Mouse (Mus musculus) splenic B cell, adult 2 months (primary cell): ENCODE results near the gene Dguok.

ENCODE experiments used
- DNase-seq: peaks from one replicate; pipeline ENCODE4 v3.0.0-alpha.2; 2011; ENCODE audit warnings: low read depth, low spot score
- H3K27me3 ChIP-seq: 2 replicates; pipeline ENCODE4 v1.6.1; 2012; ENCODE audit warnings: mild to moderate bottlenecking, low read length, moderate library complexity, mixed read lengths; ENCODE audit not compliant: control insufficient read depth, poor library complexity, insufficient read depth, severe bottlenecking
- H3K36me3 ChIP-seq: 2 replicates; pipeline ENCODE4 v1.6.1; 2012; ENCODE audit warnings: mild to moderate bottlenecking, low read length, moderate library complexity, mixed read lengths; ENCODE audit not compliant: control insufficient read depth, poor library complexity, insufficient read depth, severe bottlenecking

Dguok gene

DNA sequence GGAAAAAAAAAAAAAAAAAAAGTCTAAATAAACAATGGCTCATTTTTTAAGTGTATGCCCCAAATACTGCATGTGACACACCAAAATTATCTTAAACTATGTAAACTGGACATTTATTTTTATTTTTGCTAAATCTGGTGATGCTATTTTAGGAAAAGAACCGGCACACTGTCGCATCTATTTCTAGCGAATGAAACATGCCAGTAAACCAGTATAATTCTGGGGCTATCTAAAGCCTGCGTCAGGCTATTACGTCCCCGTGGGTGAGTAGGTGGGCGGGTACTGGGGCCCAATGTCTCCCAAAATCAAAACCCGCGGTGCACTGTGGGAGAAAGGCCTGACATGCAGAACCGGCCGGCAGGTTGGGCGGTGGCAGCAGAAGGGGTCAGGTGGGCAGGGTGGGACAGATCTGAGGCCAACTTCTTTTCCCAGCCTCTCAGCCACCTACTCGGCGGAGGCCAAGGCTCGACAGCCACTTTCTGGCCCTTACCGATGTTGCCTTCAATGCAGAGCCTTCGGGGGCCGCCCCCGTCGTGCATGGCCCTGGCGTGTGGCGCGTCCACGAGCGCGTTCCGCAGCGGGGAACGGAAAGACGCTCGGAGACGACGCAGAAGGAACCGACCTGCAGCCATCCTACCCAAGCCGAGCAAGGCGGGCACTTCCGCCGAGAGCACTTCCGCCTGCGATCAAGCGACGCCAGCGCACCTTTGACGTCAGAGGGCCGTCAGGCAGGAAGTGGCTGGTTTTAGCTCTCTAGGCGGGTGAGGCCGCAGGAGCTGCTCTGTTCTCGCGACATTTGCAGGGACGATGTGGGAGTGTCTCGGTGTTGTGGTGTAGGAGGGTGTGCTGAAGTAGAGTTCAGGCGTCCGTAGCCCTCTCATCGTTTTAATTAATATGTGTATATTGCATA lies at the start of gene Dguok:
Dguok (minus strand) TSS at position 712 of the 910 bp plus-strand sequence.
- Histone ChIP-seq H3K36me3 (no peaks in the 10 kb centered on the region), H3K27me3 (no peaks in the 10 kb centered on the region)
- DNase-seq: peak; percentile 100

DNA sequence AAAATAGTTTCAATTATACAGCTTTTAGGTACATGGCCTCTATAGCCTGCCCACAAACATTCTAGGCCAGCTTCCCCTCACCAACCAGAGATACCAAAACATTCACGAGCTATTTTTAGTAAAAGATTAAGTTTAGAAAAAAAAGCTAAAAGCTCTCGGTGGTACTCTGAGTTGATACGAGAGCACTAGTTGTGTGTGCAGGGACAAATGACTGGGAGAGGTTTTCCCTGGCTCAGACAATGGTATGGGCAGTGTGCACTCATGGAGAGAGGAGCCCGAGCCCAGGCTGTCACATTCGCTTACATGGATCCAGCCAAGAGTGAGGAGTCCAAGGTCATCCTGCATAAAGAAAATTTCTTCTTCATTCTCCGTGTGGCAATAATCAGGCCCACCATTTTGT lies 49.2 kb upstream of the Dguok start:
- no peaks in the 10 kb centered on the region for H3K27me3 ChIP-seq
- H3K36me3 ChIP-seq: no peaks in the 10 kb centered on the region; the same call in 1 of the 2 replicates
- no peak for DNase-seq

DNA sequence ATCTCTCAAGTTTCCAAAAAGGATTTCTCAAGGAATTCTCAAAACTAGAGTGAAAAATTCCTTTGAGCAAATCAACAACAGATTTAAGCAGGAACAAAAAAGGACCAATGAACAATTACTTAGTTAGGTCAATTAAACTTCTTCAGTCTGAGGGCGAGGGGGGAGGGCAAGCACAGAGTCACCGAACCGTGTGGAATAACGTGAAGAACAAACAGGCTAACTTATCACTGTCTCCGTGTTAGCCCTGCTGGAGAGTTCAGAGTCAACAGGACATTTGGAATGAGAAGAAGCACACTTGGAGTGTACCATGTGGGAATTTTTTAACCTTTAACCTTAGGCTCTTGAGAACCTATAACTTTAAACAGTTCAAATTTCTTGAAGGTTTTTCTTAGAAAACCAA lies 41.6 kb upstream of the Dguok start:
- no peak for DNase-seq
- H3K27me3 ChIP-seq: no peaks in the 10 kb centered on the region

DNA sequence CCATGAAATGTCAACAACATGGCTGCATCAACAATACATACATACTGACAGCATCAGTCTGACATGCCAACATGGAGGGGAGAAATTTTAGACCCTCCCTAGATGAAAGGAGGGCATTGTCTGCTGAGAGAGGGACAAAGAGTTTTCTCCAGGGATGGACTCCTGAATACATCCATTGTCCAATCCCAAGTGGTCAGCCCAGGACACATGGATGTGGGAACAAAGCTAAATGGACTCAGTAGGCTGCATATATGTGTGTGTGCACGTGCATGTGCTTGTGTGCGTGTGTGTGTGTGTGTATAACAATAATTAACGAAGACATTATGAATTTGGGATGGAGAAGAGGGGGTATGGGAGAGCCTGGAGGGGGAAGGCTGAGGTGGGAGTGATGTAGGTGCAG lies 39.0 kb upstream of the Dguok start:
- DNase-seq: no peak
- Histone ChIP-seq H3K27me3 (no peaks in the 10 kb centered on the region), H3K36me3 (peaks cover 4% of the 10 kb centered on the region; the same call in 1 of the 2 replicates)

More for the DNA sequence above, 41.6 kb upstream of the Dguok start:
- peaks cover 4% of the 10 kb centered on the region; the same call in 1 of the 2 replicates for H3K36me3 ChIP-seq

DNA sequence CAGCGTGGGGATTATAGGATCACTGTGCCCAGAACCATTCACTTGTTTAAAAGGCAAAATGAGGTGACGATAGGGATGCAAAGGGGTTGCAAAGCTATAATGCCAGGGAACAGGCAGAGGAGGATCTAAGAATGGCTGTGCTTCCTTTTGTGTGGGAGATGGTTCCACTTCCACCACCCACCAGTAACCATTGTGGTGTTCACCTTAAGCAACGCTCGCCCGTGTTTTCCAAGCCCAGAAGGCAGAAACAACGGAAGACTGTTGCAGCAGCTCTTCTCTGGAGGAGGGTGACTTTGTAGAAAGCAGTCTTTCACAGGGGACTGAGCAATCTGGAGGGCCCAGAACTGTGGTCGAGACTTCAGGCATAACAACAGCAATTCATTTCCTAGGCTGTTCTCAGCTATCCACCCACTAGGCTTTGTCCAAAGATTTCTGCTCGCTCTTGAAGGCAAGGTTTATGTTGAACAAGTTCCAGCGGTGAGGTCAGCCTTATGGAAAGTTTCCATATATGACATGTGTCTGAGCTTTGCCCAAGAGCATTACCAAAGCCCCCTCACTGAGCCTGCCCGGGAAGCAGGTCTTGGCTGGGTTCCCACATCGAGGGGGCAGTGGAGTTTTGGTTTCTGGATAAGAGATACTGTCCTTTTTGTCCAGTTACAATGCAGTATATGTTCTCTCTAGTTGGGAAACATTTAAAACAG lies 35.1 kb upstream of the Dguok start:
- no peak for DNase-seq
- peaks cover 1% of the 10 kb centered on the region; the same call in 1 of the 2 replicates for H3K36me3 ChIP-seq

DNA sequence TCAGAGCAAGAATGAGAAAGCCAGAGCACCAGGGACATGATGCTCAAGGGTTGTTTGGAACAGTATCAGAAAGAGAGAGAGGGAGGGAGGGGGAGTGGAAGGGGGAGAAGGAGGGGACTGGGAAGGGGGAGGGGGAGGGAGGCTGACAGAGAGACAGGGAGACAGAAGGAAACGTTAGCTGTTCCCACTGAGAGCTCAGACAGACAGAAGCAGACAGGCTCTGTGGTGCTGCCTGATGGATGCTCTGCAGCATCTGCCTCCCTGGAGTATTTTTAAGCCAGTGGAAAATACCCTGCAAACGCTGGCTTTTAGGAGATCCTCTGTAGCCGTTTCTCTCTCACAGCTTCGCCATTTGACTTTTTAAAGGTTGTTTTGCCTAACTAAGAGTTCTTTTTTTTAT lies 33.2 kb upstream of the Dguok start:
- peaks cover 1% of the 10 kb centered on the region; the same call in 1 of the 2 replicates for H3K36me3 ChIP-seq
- DNase-seq: no peak
- H3K27me3 ChIP-seq: no peaks in the 10 kb centered on the region

More for the DNA sequence above, 35.1 kb upstream of the Dguok start:
- no peaks in the 10 kb centered on the region for H3K27me3 ChIP-seq

DNA sequence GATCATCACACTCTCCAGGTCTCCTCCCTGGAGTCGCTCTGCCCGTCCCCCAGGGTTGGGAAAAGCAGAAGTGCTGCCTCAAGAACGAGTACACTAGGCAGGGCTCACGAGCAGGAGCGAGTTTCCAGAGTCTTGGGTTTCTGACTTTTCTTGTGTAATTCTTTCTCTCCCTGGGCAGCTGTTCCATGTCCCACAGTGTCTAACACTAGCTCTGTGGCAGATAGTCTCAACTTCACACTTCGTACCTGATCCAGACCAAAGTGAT lies 30.0 kb upstream of the Dguok start:
- no peaks in the 10 kb centered on the region for H3K27me3 ChIP-seq
- no peaks in the 10 kb centered on the region for H3K36me3 ChIP-seq
- DNase-seq: no peak

DNA sequence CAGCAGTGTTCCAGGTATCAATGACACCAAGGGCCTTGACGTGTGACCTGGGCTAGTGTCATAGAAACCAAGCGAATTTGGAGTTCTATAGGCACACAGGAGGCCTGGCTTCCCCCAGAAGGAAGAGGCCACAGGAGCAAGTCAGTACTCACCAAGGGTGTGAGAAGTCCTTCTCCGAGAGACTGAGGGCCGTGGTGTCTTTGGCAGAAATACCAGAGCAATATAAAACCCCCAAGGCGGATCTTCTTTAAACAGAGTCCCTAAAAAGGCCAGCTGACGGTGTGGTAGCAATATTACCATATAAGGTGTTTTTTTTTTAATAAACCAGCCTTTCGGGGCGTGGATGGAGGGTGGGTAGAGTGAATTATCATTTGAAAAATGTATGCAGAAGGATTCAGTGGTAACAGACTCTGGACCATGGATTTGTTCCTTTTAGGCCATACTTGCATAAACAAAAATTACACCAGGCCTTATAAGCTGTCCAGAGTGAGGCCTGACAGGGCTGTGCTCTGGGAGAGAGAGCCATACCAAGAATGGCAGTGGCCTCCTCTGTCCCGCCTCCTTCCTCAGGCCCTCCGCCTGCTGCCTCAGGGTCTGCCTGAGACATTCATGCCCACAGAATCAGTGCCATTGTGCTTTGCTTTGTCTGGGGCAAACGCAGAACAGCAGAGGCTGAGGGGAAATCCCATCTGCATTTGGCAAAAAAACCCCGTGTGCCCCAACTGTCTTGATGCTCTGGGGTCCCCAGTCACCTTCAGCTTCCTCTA lies 29.4 kb upstream of the Dguok start, which contains the start of gene Actg2:
Actg2 (minus strand) TSS at position 238 of the 767 bp plus-strand sequence.
- H3K27me3 ChIP-seq: no peaks in the 10 kb centered on the region
- no peaks in the 10 kb centered on the region for H3K36me3 ChIP-seq
- DNase-seq: no peak

DNA sequence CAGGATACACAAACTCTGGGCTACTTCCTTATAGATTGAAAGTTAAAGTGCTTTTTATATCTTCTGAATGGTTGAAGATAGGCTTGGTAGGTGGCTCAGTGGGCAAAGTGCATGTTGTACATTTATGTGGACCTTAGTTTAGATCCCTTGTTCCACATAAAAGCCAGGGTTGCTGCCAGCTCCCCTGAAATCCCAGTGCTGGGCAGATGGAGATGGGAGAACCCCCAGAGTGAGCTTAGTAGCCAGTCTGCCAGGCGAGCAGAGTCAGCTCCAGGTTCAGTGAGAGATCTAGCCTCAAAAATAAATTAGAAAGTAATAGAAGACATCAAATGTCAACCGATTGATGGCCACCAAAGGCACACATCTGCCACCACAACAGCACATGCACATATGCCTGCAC lies 25.8 kb upstream of the Dguok start:
- DNase-seq: no peak
- no peaks in the 10 kb centered on the region for H3K27me3 ChIP-seq

DNA sequence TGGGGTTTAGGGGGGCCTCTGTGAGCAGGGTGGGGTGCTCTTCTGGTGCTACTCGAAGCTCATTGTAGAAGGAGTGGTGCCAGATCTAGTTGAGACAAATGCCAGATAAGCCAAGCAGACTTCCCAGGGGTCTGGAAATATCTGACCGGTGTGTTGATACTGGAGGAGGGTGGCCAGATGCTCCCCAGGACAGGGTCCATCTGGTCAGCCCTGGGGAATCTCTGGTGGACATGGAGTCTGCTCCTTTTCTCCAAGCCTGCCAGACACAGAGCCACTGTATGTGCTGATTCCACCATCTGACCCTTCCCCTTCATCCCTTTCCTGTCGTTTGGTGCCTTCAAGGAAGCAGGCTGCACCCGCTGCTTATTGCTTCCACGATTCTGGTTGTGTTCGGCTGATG lies 16.4 kb upstream of the Dguok start:
- Histone ChIP-seq H3K27me3 (no peaks in the 10 kb centered on the region), H3K36me3 (no peaks in the 10 kb centered on the region)
- DNase-seq: no peak

More for the DNA sequence above, 25.8 kb upstream of the Dguok start:
- H3K36me3 ChIP-seq: no peaks in the 10 kb centered on the region

DNA sequence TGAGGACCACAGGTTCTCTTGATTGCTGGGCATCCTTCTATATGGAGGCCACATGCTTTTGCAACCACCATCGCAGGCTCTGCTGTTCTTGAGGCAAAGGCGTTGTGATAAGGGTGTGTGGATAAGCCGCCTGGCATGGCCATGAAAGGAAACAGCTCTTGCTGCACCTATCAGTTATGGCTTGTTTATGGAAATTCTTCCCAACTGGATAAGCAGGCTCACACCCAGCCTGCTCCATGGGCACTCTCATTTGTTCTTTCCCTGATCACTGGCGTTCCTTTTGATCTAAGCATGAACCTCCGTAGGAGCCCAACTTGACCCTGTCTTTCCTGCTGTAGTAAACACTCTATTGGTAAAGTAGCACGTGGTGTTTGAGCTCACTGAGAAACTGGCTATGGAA lies 15.0 kb upstream of the Dguok start:
- H3K27me3 ChIP-seq: no peaks in the 10 kb centered on the region
- DNase-seq: no peak
- no peaks in the 10 kb centered on the region for H3K36me3 ChIP-seq

DNA sequence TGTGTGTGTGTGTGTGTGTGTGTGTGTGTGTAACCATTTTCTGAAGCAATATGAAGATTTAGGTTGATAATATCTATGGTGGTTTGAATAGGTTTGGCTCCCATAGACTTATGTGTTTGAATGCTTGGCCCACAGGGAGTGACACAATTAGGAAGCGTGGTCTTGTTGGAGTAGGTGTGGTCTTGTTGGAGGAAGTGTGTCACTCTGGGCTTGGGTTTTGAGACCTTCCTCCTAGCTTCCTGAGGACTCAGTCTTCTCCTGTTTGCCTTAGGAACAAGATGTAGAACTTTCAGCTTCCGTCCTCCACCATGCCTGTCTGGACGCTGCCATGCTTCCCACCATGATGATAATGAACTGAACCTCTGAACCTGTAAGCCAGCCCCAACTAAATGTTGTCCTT lies 11.9 kb upstream of the Dguok start:
- no peak for DNase-seq
- no peaks in the 10 kb centered on the region for H3K27me3 ChIP-seq
- H3K36me3 ChIP-seq: no peaks in the 10 kb centered on the region

DNA sequence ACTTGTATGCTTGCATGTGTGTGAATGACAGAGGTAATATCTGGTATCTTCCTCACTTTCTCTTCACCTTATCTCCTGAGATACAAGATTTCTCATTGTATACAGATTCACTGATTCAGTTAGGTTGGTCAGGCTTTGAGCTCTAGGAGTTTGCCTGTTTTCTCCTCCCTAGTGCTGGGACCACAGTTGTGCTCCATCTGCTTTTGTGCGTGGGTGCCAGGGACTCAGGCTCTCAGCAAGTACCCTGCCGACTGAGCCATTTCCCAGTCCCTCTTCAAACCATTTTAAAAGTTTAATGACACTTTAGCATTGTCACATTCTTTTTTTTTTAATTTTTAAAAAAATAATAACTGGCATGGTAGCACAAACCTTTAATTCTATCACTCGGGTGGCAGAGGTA lies 8.4 kb upstream of the Dguok start:
- H3K27me3 ChIP-seq: no peaks in the 10 kb centered on the region

DNA sequence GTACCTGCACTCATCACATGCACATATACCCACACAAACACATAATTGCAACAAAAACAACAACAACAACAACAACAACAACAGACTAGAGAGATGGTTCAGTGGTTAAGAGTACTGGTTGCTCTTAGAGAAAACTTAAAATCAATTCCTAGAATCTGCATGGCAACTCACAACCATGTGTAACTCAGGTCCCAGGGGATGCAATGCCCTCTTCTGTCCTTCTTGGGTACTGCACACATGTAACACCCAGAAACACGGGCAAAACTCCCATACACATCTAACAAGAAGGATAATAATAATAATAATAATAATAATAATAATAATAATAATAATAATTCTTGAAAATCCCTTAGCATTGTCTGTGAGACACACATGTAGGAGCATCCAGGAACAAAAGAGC lies 5.7 kb upstream of the Dguok start:
- Histone ChIP-seq H3K27me3 (no peaks in the 10 kb centered on the region), H3K36me3 (no peaks in the 10 kb centered on the region)
- DNase-seq: peak; percentile 89

More for the DNA sequence above, 8.4 kb upstream of the Dguok start:
- no peaks in the 10 kb centered on the region for H3K36me3 ChIP-seq
- no peak for DNase-seq

DNA sequence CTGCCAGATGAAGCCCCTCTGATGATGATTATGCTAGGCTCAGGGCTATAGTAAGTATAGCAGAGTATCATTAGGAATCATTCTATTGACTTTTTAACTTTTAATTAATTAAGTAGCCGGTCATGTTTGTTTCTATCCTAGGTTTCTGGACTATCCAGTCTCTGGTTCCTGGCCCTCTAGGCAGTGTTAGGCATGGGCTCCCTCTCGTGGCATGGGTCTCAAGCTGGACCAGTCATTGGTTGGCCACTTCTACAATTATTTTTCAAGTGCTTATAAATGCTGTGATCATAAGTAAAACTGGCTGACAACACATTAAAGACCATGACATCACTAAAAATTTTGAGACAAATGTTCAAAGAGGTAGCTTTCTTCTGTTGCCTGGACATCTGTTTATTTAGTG lies 3.4 kb upstream of the Dguok start:
- DNase-seq: no peak
- H3K27me3 ChIP-seq: no peaks in the 10 kb centered on the region

More for the DNA sequence above, 3.4 kb upstream of the Dguok start:
- no peaks in the 10 kb centered on the region for H3K36me3 ChIP-seq
